Mouse (Mus musculus): ENCODE measurements at regions not wholly inside any gene's neighbourhood (a gene's known extent, or its start where the extent isn't known, plus 50 kb on each side); places are given as distances from the start of the nearest gene placed in this dataset.
A peak's percentile ranks its signal among the peaks of the same experiment; 100 is the strongest.

- DNase-seq (ENCODE audit: low read depth, low spot score), result no peak
Measured at GRCm38 (mm10) chr14:102403397-102404115, 578.9 kb downstream of the Kctd12 start.

GRCm38 (mm10) chr14:102402061-102402689 is 580.3 kb downstream of the Kctd12 start:
- DNase-seq (ENCODE audit: low read depth, low spot score), result no peak

GRCm38 (mm10) chr14:102396036-102396734 is 586.3 kb downstream of the Kctd12 start:
- no peak for DNase-seq (ENCODE audit: low read depth, low spot score)

- peak; percentile 12 for DNase-seq (ENCODE audit: low read depth, low spot score)
Measured at GRCm38 (mm10) chr14:102392351-102392750, 590.1 kb downstream of the Kctd12 start.

- peak; percentile 35 for DNase-seq (ENCODE audit: low read depth, low spot score)
Measured at GRCm38 (mm10) chr14:102372994-102373567, 609.4 kb downstream of the Kctd12 start.

GRCm38 (mm10) chr14:102361589-102361988 is 620.8 kb downstream of the Kctd12 start:
- no peak for DNase-seq (ENCODE audit: low read depth, low spot score)

- no peak for DNase-seq (ENCODE audit: low read depth, low spot score)
Measured at GRCm38 (mm10) chr14:102329409-102329808, 599.7 kb downstream of the Lmo7 start.

GRCm38 (mm10) chr14:102306332-102306731 is 576.6 kb downstream of the Lmo7 start:
- no peak for DNase-seq (ENCODE audit: low read depth, low spot score)

GRCm38 (mm10) chr14:102302826-102303225 is 573.1 kb downstream of the Lmo7 start:
- DNase-seq (ENCODE audit: low read depth, low spot score), result no peak

- DNase-seq (ENCODE audit: low read depth, low spot score), result no peak
Measured at GRCm38 (mm10) chr14:102300251-102300650, 570.5 kb downstream of the Lmo7 start.

GRCm38 (mm10) chr14:102291361-102291760 is 561.6 kb downstream of the Lmo7 start:
- no peak for DNase-seq (ENCODE audit: low read depth, low spot score)

- DNase-seq (ENCODE audit: low read depth, low spot score), result no peak
Measured at GRCm38 (mm10) chr14:102250076-102250475, 520.3 kb downstream of the Lmo7 start.

GRCm38 (mm10) chr14:102248581-102248980 is 518.8 kb downstream of the Lmo7 start:
- no peak for DNase-seq (ENCODE audit: low read depth, low spot score)

- no peak for DNase-seq (ENCODE audit: low read depth, low spot score)
Measured at GRCm38 (mm10) chr14:102248023-102248422, 518.3 kb downstream of the Lmo7 start.

GRCm38 (mm10) chr14:102243806-102244536 is 514.2 kb downstream of the Lmo7 start:
- DNase-seq (ENCODE audit: low read depth, low spot score), result no peak

- peak; percentile 44 for DNase-seq (ENCODE audit: low read depth, low spot score)
Measured at GRCm38 (mm10) chr14:102216581-102217368, 487.0 kb downstream of the Lmo7 start.

GRCm38 (mm10) chr14:102215267-102215964 is 485.7 kb downstream of the Lmo7 start:
- DNase-seq (ENCODE audit: low read depth, low spot score), result no peak

- DNase-seq (ENCODE audit: low read depth, low spot score), result no peak
Measured at GRCm38 (mm10) chr14:102212079-102212478, 482.3 kb downstream of the Lmo7 start.

- peak; percentile 54 for DNase-seq (ENCODE audit: low read depth, low spot score)
Measured at GRCm38 (mm10) chr14:102204881-102205671, 475.3 kb downstream of the Lmo7 start.
